Mouse (Mus musculus): ENCODE results near the gene Ncor2.
"Not testable (repeated sequence)": the region's sequence is repeated elsewhere in the genome, so short reads cannot be mapped to it uniquely, and the experiment has no call there.

Gene Ncor2

GRCm38 (mm10) chr5:125179007-125179734 lies at the start of gene Ncor2:
Ncor2 (minus strand) TSS chr5:125179219.
- peak; percentile 78 to 89 for DNase-seq (ENCODE audit: low spot score in 2 of 2)

- no peak for DNase-seq (ENCODE audit: low spot score in 2 of 2)
Measured at GRCm38 (mm10) chr5:125227699-125228098, 48.7 kb upstream of the Ncor2 start.

GRCm38 (mm10) chr5:125226229-125226634 lies 47.2 kb upstream of the Ncor2 start:
- DNase-seq (ENCODE audit: low spot score in 2 of 2): no peak

GRCm38 (mm10) chr5:125224925-125225324 lies 45.9 kb upstream of the Ncor2 start:
- DNase-seq (ENCODE audit: low spot score in 2 of 2): no peak

GRCm38 (mm10) chr5:125223961-125224360 lies 44.9 kb upstream of the Ncor2 start:
- DNase-seq (ENCODE audit: low spot score in 2 of 2): no peak

GRCm38 (mm10) chr5:125222706-125223105 lies 43.7 kb upstream of the Ncor2 start:
- no peak for DNase-seq (ENCODE audit: low spot score in 2 of 2)

- DNase-seq (ENCODE audit: low spot score in 2 of 2): no peak
Measured at GRCm38 (mm10) chr5:125221868-125222267, 42.8 kb upstream of the Ncor2 start.

GRCm38 (mm10) chr5:125217426-125218170 lies 38.6 kb upstream of the Ncor2 start:
- no peak for DNase-seq (ENCODE audit: low spot score in 2 of 2)

- peak in 1 of 2 experiments; percentile 27 for DNase-seq (ENCODE audit: low spot score in 2 of 2)
Measured at GRCm38 (mm10) chr5:125215930-125216459, 37.0 kb upstream of the Ncor2 start.

- DNase-seq (ENCODE audit: low spot score in 2 of 2): no peak
Measured at GRCm38 (mm10) chr5:125215346-125215929, 36.4 kb upstream of the Ncor2 start.

- no peak for DNase-seq (ENCODE audit: low spot score in 2 of 2)
Measured at GRCm38 (mm10) chr5:125214064-125214463, 35.0 kb upstream of the Ncor2 start.

- DNase-seq (ENCODE audit: low spot score in 2 of 2): not testable (repeated sequence)
Measured at GRCm38 (mm10) chr5:125204910-125205309, 25.9 kb upstream of the Ncor2 start.

GRCm38 (mm10) chr5:125204199-125204815 lies 25.3 kb upstream of the Ncor2 start:
- DNase-seq (ENCODE audit: low spot score in 2 of 2): no peak

- DNase-seq (ENCODE audit: low spot score in 2 of 2): no peak
Measured at GRCm38 (mm10) chr5:125203759-125204158, 24.7 kb upstream of the Ncor2 start.

GRCm38 (mm10) chr5:125203099-125203498 lies 24.1 kb upstream of the Ncor2 start:
- no peak for DNase-seq (ENCODE audit: low spot score in 2 of 2)

- DNase-seq (ENCODE audit: low spot score in 2 of 2): no peak
Measured at GRCm38 (mm10) chr5:125202100-125202499, 23.1 kb upstream of the Ncor2 start.

- DNase-seq (ENCODE audit: low spot score in 2 of 2): no peak
Measured at GRCm38 (mm10) chr5:125199086-125199485, 20.1 kb upstream of the Ncor2 start.

GRCm38 (mm10) chr5:125197325-125197724 lies 18.3 kb upstream of the Ncor2 start:
- DNase-seq (ENCODE audit: low spot score in 2 of 2): not testable (repeated sequence)

- DNase-seq (ENCODE audit: low spot score in 2 of 2): no peak
Measured at GRCm38 (mm10) chr5:125196054-125196453, 17.0 kb upstream of the Ncor2 start.

- no peak for DNase-seq (ENCODE audit: low spot score in 2 of 2)
Measured at GRCm38 (mm10) chr5:125195142-125195541, 16.1 kb upstream of the Ncor2 start.

- DNase-seq (ENCODE audit: low spot score in 2 of 2): no peak
Measured at GRCm38 (mm10) chr5:125193478-125194439, 14.7 kb upstream of the Ncor2 start.
